Mouse (Mus musculus) T-helper 2 cell (primary cell): ENCODE results near the gene Pcnt.

ENCODE experiments used
- in situ Hi-C: fragments of 300-600 bp; cut with MboI, MseI; formaldehyde crosslinking; loops from one replicate; pipeline ENCODE4 v1.15.1; 2025; ENCODE audit warnings: high pct_unique_total_duplicates

Gene Pcnt

DNA sequence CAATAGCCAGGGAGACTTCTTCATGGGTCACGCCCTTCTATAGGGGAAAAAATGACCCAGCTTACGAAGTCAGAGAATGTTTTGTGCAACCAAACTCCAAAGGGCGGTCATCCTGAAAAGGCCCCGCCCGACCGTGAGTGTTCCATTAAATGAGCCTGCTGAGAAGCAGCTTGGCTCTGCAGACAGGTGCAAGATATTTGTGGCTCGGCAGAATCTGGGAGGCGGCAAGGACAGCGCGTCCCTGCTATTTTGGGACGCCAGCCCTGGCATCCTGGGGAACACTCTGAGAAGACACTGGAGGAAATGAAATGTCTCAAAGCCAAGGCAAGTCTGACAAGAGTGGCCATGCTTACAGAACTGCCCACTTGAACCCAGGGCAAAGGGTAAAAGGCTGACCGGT, 25.8 kb downstream of the Pcnt start:
- in situ Hi-C loops: no loop called here

DNA sequence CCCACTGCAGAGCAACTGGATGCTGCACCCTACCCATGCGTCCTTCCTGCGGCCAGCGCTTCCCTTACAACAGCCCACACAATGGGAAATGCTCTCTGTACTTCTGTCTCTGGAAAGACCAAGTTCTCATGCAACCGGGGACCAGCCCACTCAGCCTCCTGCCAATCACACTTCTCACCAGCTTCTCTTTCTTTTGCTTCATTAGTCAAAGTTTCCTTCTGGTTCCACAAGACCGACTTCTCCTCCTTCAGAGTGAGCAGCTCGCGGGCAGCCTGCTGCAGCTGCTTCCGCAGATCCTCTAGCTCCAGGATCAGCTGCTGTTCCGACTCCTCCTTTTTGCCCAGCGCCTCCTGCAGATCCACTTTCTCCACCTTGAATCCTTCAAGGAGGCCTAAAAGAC, 34.1 kb downstream of the Pcnt start:
- in situ Hi-C loops: no loop called here

DNA sequence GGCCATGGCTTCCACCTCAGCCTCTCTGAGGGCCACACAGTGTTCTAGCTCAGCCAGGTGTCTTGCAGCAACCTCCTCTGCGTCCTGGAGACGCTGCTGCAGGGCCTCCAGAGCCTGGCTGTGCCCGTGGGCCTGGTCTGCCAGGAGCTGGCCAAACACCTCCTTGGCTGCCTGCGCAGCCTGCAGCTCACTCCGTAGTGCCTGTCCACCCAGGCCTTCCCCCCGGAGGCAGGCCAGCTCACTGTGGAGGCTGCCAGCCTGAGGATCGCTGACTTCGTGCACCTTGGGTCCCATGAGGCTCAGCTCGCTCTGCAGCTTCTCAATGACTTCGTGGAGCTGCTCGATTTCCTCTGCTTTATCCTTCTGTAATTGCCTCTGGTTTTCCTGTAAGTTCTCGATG, 50.0 kb downstream of the Pcnt start:
- in situ Hi-C loops: no loop called here

DNA sequence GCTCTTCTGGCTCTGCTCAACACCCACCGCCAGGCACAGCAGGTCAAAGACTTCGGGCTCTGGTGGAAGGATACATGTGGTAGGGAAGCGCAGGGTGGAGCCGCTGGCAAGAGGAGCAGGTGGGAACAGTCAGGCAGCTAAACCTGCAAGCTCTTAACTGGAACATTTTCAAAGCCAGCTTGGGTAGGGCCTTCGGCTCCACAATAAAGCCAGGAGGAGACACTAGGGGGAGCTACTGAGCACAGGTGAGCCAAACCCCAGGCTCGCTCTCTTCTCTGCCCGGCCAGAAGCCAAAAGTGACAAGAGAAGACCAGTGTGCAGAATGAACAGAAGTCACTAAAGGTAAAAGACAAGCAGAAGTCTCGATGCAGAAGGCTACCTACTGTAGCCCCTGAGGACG, 50.8 kb downstream of the Pcnt start:
- in situ Hi-C loops: no loop called here

DNA sequence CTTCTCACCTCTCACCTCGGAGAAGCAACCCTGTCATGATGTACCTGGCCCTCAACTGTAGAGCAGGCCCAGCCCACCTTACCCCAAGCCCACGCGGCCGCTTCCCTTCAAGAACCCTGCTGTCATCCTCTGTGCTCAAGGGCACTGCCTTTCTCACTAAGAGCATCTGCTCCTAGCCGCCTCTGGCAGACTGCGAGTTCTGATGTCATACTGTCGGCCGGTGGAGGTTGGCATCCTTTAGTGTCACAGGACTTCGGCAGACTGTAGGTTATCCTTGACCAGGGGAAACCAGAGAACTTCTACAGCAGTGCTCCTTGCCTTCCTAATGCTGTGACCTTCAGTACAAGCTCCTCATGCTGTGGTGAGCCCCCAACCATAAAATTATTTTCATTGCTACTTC, 51.4 kb downstream of the Pcnt start:
- in situ Hi-C loops: no loop called here

DNA sequence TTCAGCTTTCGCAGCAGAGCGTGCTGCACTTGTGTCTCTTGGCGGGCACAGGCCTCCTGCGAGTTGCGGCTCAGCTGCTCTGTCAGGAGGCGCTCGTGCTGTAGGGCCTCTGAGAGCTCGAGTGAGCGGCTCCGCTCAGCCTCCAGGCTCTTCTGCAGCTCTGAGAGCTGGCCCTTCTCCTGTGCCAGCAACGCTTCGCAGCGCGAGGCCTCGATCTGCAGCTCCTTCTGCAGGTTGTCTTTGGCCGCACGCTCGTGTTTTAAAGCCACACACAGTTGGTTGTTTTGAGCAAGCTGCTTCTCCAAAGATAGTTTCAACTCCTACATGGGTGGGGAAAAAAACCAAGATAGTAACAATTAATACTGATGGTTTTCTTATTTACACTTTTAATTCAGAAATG, 67.6 kb downstream of the Pcnt start:
- in situ Hi-C loops: no loop called here

DNA sequence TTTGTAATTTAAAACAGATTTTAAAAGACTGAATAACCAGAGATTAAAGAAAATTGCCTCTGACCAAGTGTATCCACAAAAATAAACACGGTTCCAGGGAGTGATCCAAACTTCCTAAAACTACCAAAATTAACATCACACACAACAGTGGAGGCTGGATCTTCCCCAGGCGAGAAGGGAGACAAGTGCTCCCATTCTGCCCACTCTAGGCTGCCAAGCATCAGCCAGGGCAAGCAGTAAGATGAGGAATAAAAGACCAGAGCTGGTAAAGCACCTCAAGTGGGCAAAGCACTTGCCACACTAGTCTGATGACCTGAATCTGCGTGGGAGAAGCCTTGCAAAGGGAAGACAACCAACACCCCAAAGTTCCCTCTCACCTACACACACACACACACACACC, 70.8 kb downstream of the Pcnt start:
- in situ Hi-C loops: no loop called here

DNA sequence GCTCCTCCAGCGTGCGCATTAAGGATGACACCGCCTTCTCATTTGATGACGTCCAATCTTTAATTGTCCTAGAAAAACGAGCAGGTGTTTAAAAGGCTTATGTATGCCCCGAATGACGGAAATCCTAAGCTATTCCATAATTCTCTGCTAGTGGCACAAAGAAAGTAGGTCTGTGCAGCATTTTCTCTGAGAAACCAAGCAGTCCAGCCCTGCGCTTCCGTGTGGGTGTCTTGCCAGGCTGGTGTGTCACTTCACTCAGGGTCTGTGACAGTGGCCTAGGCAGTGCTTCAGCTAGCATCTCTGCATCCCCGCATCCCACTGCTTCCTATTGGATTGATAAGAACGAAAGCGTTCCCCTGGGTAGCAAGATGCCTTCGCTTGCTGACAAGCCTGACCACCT, 73.8 kb downstream of the Pcnt start:
- in situ Hi-C loops: no loop called here

DNA sequence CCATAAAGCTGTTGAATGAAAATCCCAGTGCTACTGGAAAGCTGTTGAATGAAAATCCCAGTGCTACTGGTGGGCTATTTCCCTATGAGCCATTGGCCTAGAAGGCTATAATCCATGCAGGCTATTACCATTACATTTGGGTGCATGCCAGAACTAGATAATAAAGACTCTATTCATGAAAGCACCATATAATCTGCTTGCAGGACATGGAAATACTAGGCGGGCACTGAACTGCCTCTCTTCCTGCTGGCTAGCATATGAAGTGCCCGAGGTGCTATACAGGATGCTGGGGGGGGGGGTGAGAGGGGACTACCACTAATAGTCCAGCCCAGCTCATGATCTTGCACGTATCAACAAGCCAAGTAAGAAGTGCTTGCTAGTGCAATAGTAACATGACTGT, 79.4 kb downstream of the Pcnt start:
- in situ Hi-C loops: no loop called here

DNA sequence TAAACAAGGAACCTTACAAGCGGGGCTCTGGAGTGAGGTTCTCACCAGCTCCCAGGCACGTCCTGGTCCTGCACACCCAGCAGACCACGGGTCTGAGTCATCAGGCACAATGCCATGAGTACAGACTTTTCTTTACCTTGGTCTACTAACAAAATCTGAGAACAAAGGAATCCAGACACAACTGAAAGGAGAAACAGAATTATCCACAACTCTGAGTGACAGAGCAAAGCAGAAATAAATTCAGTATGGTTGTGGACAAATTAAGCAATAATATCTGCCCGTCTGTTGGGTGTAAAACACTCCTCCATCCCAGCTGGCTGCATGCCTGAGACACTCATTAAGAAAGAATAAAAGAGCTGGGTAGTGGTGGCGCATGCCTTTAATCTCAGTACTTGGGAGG, 84.1 kb downstream of the Pcnt start:
- in situ Hi-C loops: no loop called here

DNA sequence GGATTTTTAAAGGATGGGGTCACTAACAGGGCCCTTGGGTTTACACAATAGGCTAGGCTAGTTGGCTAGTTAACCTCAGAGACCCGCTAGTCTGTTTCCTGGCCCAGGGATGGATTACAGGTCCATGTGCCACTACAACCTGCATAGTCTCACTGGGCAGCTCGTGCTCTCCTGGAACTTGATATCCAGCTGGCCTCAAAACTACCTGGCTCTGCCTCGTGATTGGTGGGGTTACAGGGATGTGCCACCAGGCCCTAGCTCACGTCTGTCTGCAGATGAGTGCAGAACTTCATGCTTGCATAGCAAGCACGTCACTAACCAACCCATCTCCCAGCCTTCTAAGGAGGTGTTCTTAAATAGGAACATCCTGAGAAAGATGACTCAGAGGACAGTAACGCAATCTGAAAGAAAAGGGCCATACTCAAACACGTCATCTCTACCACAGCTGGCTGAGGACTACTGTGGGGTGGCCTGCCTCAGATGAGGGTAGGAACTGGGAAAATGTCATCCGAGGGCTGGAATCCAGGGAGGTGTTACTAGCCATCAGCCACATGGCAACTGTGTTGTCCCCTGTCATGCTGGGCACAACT, 85.2 kb downstream of the Pcnt start:
- in situ Hi-C loops: no loop called here

DNA sequence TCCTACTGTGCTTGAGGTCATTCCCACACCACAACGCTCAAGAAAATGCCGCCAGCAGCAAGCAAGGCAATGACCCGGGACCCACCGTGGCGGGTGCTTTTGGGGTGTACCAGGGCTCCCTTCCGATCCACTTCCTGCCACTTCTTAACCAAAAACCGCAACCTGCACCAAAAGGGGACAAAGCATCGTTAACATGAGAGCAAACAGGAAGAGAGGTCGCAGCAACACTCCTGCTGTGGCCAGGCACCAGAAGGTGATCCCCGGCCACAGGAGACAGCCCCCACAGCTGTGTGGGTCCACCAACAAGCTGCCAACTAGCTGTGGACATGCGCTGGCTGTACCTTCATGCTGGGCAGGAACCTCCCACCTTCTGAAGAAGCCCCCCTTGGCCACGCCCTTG, 87.6 kb downstream of the Pcnt start:
- in situ Hi-C loops: no loop called here

DNA sequence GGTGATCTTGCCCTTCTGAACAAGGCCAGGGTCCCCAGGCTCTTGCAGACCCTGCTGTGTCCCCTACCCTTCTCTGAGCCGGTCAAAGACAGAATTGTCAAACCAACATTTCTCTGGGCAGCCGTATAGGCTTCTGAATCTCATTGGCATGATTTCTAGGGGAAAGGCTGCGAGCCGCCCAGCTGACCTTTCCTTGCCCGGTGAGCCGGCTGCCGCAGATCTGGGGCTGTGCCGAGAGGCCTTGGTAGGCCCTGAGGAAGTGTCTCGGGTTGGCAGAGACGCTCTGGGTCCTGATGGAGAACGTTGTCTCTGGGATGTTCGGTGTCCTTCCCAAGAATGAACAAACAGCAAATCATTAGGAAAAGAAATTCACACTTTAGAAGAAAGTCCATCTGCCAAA, 88.6 kb downstream of the Pcnt start:
- in situ Hi-C loops: no loop called here

DNA sequence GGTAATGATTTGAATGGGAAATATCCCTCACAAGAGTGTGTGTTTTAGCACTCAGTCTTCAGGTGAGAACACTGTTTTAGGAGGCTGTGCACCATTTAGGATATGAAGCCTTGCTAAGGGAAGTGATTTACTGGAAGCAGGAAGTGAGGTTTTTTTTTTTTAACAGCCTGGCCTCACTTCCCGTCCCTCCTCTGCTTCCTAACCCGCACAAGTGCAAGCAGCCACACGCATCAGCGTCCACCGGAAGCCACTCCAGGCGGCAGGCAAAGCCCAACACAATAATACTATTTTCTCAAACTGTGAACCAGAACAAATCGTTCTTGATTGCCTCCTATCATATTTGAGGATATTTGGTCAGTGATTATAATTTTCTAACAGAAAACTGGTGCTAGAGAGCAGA, 90.6 kb downstream of the Pcnt start:
- in situ Hi-C loops: no loop called here

DNA sequence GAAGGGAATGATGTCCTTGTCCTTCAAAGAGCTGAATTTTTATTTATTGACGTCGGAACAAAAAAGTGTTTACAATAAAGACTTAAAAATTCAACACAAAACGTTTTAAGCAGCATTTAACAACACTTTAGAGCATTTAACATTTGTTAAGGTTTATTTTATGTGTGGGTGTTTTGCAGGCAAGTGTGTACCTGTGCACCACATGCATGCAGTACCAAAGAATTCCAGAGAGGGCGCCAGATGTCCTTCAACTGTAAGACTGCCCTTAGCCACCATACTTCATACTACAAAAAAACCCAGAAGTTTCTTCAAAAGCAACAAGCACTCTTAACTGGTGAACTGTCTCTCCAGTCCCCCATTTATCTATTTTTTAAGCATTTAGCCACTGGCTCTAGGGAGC, 96.0 kb downstream of the Pcnt start:
- in situ Hi-C loops: no loop called here

DNA sequence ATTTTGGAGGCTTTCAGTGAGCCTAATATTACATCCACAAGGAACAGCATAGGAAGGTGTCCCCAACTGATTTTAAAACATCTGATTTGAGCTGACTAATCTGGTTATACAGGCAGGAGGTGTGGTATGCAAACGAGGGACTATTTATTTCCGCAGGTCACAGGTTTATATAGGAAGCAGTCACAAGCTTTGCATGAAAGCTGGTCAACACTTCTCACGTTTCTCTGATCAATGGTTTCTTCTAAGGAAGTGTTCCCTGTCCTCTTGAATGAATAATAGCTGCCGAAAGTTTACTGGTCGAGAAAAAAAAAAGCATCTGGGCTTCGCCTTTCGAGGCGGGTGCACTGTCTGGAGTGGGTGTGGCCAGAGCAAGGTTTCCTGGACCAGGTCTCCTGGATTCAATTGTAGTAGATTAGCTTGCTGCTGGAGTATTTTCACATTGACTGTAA, 96.5 kb downstream of the Pcnt start:
- in situ Hi-C loops: no loop called here

DNA sequence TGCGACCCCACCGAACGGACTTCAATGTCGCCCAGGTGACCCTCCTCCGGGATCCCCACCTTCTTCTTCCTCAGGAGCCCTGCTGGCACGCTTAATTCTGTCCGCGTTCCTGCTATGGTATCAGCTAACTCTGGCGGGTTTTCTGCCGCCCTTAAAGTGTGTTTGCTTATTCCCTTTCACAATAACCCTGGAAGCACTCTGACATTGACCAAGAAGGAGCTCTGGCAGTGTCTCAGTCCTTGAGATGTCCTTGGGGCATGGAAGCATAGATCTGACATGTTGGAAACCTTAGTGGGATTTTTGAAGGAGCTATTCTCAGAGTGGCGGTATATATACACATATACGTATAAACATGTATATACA, 97.1 kb downstream of the Pcnt start:
- in situ Hi-C loops: no loop called here

DNA sequence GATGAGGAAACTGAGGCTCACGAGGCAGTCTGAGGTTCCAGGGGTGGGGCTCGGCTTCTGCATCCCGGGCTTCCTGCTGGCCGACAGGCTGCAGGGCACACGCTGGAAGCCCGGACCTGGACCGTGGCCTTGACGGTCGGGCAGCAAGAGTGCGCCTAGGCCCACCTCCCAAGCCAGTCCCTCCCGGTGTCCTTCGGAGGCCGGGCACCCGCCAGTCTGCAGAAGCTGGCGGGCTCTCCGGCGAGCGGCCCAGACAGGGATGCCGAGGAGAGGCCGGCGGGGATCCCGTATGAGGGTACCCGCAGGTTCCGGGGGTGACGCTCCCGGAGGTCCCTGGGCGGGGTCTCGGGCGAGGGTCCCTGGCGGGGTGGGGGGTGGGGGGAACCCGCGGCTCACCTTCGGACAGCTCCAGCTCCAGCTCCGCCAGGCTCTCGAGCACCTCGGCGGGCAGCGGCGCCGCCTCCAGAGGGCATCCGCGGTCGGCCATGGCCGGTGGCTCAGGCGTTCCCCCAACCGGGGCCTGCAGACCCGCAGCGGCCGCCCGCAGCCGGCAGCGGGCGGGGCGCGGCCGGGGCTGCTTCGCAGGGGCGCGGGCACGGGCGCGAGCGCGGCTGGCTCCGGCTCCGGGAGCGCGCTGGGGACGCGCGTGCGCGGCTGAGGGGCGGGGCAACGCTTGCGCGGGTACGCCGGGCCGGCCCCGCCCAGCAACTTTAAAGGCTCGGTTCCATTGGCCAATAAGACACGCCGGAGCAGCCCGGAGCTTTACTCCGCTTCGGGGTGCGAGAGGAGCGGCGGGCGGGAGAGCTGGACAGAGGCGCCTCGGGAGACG, 97.7 kb downstream of the Pcnt start, which contains the start of gene Dip2a:
Dip2a (minus strand) TSS at position 581 of the 829 bp plus-strand sequence.
- in situ Hi-C loops: no loop called here

DNA sequence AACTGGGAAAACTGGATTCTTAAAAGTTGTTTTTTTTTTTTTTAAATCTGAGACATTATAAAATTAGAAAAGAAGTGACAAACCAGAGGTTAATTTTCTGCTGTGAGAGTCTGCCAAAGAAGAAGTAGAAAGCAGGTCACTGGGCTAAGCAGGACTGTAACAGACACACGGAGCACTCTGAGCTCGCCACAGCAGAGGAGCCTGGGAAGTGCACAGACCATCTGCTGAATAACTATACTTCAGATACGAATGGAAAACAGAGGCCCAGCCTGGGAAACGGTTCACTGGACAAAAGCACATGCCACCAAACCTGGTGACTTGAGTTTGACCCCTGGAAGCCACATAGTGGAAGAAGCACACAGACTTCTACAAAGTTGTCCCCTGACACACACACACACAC, 108.2 kb downstream of the Pcnt start:
- in situ Hi-C loops: no loop called here

DNA sequence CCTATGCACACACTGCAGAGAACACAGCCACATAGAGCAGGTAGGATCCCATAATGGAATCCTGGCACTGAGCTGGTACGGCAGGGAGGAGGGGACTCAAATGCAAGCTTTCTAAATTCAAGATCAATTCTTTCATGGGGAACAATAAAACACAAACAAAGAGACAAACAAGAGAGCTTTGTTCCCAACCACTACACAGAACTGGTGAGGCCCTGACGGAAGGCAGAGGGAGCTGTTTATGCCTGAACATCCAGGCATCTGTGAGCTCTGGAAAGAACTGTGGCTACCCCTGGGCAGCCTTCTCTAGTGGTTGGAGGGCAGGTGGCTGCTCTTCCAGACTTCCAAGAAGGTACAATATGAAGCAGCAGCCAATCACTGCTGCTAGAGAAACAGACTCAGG, 110.5 kb downstream of the Pcnt start:
- in situ Hi-C loops: no loop called here

DNA sequence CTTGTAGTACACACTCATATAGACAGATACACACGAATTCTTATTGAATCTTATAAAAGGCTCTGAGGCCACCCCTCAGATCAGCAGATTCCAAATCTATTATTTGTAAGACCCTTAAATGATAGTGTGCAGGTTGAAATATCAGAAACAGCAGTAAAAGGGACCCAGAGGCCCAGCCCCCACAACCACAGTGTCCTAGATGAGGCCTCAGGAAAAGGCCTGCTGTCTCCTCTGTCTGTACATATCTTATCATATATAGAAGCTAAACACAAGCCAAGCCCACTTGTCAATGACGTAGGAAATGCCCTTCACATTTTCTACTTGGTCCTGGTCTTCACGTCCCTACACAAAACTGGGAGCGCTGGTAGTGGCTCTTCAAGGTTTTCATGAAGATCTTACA, 113.5 kb downstream of the Pcnt start:
- in situ Hi-C loops: no loop called here

DNA sequence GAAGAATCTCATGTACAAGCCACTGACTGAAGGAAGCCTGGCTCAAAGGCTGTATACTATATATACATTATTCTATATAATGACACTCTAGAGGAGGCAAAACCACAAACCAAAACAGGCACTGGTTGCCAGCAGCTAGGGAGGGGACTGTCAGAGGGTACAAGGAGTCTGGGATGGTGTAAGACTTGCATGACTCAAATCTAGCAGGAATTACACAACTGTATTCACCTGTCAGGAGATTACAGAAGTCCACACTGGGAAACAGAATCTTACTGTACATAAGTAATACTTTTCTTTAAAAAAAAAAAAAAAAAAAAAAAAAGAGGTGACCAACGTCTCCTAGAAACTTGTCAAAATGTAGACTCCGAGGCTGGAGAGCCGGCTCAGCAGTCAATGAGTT, 114.0 kb downstream of the Pcnt start:
- in situ Hi-C loops: no loop called here

DNA sequence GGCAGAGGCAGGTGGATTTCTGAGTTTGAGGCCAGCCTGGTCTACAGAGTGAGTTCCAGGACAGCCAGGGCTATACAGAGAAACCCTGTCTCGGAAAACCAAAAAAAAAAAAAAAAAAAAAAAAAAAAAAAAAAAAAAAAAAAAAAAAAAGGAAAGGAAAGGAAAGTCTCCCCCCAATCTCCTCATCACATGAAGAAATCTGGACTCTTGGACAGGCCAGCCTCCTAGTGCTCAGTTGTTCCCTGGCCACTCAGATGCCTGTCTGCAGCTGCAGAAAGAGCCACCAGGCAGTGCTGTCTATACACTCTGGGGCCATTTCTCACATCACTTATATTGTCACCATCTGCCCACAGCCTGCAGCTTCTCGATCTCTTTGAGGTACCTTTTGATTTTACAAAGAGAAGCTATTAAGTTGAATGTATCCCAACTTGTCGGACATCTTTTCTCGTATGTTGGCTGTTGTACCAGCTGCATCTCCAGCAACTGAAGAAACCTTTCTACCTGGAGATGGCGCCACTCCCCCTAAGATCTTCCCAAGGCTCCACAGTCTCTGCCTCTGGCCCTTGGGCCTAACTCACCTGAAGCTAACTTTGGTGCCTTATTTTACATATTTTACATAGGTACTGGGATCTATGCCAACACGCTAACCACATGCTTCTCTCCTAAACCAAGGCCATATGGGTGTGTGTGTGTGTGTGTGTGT, 116.1 kb downstream of the Pcnt start:
- in situ Hi-C loops: no loop called here
